Mouse (Mus musculus) heart, postnatal 0 days (tissue): ENCODE measurements around the gene Cd300e. TPM values are rescaled to one million over a fixed set of nuclear protein-coding genes. Genes with fewer than 3 reads are reported as not detected.

Experiments used
- ATAC-seq: fragments of 200-750 bp; cut with Nextera tagmentation; 2 replicates; pipeline ENCODE4 v1.8.0; 2017; ENCODE audit warnings: low read depth, moderate number of reproducible peaks, moderate library complexity; ENCODE audit not compliant: insufficient read depth
- DNase-seq: peaks from one replicate; pipeline ENCODE4 v3.0.0-alpha.2; 2016; ENCODE audit warnings: low spot score
- H3K27ac ChIP-seq: fragments of 300-500 bp; sonication (generic); 2 replicates; pipeline ENCODE4 v1.5.1; 2014; ENCODE audit warnings: low read depth, mild to moderate bottlenecking
- H3K27me3 ChIP-seq: fragments of 300-500 bp; sonication (generic); 2 replicates; pipeline ENCODE4 v1.6.1; 2014; ENCODE audit warnings: low read length, mixed read lengths; ENCODE audit not compliant: control insufficient read depth, insufficient read depth
- H3K36me3 ChIP-seq: fragments of 300-500 bp; sonication (generic); replicated peaks from 2 replicates; pipeline ENCODE4 v1.6.1; 2014; ENCODE audit warnings: low read length, mixed read lengths; ENCODE audit not compliant: control insufficient read depth, insufficient read depth
- H3K4me1 ChIP-seq: fragments of 300-500 bp; sonication (generic); 2 replicates; pipeline ENCODE4 v1.6.1; 2014; ENCODE audit warnings: antibody characterized with exemption; ENCODE audit not compliant: control insufficient read depth, insufficient read depth
- H3K4me2 ChIP-seq: fragments of 300-500 bp; sonication (generic); 2 replicates; pipeline ENCODE4 v1.6.1; 2014; ENCODE audit warnings: low read depth, mild to moderate bottlenecking, low read length, moderate library complexity
- H3K4me3 ChIP-seq: fragments of 300-500 bp; sonication (generic); 2 replicates; pipeline ENCODE4 v1.5.1; 2014; ENCODE audit warnings: low read depth, low read length
- H3K9ac ChIP-seq: fragments of 300-500 bp; sonication (generic); replicated peaks from 2 replicates; pipeline ENCODE4 v1.6.1; 2014; ENCODE audit warnings: low read depth, low read length, mixed read lengths
- H3K9me3 ChIP-seq: fragments of 300-500 bp; sonication (generic); replicated peaks from 2 replicates; pipeline ENCODE4 v1.6.1; 2016; ENCODE audit warnings: low read length; ENCODE audit not compliant: control insufficient read depth
- CTCF ChIP-seq: IDR thresholded peaks from 2 replicates; pipeline ENCODE4 v1.5.1; 2016; ENCODE audit warnings: antibody characterized with exemption, control low read depth, low read depth
- EP300 ChIP-seq: IDR thresholded peaks from 2 replicates; pipeline ENCODE4 v1.6.1; 2016; ENCODE audit warnings: antibody characterized with exemption, low read depth
- WGBS: fragments of 180-500 bp; shearing (Covaris S2); extraction: QIAGEN DNeasy Blood & Tissue Kit; methylation state at CpG from one replicate; pipeline ENCODE4 v1.1.7; 2014; 5-methylcytosine and 5-hydroxymethylcytosine counted together
- polyA plus RNA-seq: library from polyadenylated mRNA; unstranded; fragments of >200 nt; fragmentation: Nextera tagmentation; extraction: Ambion mirVana; gene quantifications from 2 replicates; pipeline ENCODE4 v1.2.1, GENCODE M21; 2015
- total RNA-seq: library from RNA; depleted of rRNA; stranded (reverse); fragments of >200 nt; gene quantifications from 2 replicates; pipeline ENCODE4 v1.2.3, GENCODE M21; 2014; ENCODE audit warnings: low replicate concordance; rRNA removed

Cd300e gene
- total RNA-seq (not detected in 2 replicates), polyA plus RNA-seq (0.07 TPM in 1 of 2 replicates, not detected in the other)

DNA sequence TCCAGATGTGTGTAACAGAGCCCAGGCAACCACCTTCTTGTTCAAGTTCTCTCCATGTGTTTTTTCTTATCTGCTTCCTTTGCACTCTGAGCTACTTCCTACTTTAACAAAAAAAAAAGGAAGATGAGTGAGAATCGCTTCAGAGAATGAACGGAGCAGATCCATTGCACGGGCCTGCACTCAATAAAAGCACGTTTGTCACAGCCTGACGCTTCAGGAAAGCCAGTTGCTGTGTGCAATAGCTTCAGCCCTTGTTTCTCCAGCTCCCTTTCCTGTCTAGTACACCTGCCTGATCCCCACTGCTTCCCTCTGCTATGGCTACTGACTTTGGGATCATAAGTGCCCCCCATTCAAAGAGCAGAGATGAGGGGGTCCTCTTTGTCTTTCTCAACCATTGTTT is at the start of gene Cd300e:
TSS of gene Cd300e (minus strand) at position 101 of the 400 bp plus-strand sequence.
- Histone ChIP-seq H3K4me1 (no peaks in the 10 kb centered on the region), H3K4me3 (no peak within 1 kb of the TSS), H3K4me2 (no peak within 1 kb of the TSS), H3K27me3 (no peaks in the 10 kb centered on the region), H3K9me3 (no peaks in the 10 kb centered on the region), H3K27ac (no peak within 1 kb of the TSS), H3K9ac (no peak within 1 kb of the TSS), H3K36me3 (no peaks in the 10 kb centered on the region)
- TF ChIP-seq CTCF (no peak), EP300 (no peak)
- ATAC-seq (no peak), DNase-seq (no peak)
- 45% methylated on average over 5 of the region's 5 CpGs for WGBS

DNA sequence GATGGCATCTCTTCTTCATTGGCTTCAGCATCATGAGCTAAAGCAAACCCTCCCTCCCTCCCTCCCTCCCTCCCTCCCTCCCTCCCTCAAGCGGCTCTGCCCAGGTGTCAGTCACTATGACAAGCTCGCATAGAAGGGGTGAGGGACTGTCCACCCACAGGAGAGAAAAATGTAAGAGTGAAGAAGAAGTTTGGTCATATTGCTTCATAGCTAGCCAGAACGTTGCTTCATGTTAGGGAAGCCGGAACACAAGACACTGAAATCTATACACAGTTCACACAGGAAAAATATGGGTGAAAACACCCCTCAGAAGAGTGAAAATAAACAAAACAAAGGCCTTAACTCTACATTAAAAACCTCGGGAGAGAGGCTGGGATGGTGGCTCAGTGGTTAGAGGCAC is 48.3 kb upstream of the Cd300e start:
- Histone ChIP-seq H3K27me3 (no peaks in the 10 kb centered on the region), H3K9ac (no peak overlapping the region), H3K27ac (no peak overlapping the region), H3K4me1 (no peaks in the 10 kb centered on the region), H3K4me2 (no peak overlapping the region), H3K9me3 (no peaks in the 10 kb centered on the region), H3K36me3 (no peaks in the 10 kb centered on the region), H3K4me3 (no peak overlapping the region)
- ATAC-seq (no peak), DNase-seq (no peak)
- no peak for TF ChIP-seq CTCF
- no peak for TF ChIP-seq EP300
- 70% methylated on average over 4 of the region's 5 CpGs for WGBS

GRCm38 (mm10) chr11:115108176-115108575 is 46.2 kb upstream of the Cd300e start:
- H3K9me3 ChIP-seq = no peaks in the 10 kb centered on the region
- no peak overlapping the region for H3K27ac ChIP-seq
- H3K27me3 ChIP-seq = no peaks in the 10 kb centered on the region
- H3K4me1 ChIP-seq = no peaks in the 10 kb centered on the region
- H3K36me3 ChIP-seq = no peaks in the 10 kb centered on the region
- TF ChIP-seq CTCF (no peak), EP300 (no peak)
- no peak overlapping the region for H3K4me2 ChIP-seq
- no peak overlapping the region for H3K9ac ChIP-seq
- DNase-seq (no peak), ATAC-seq (no peak)
- WGBS = 89% methylated on average over 8 of the region's 8 CpGs
- no peak overlapping the region for H3K4me3 ChIP-seq

DNA sequence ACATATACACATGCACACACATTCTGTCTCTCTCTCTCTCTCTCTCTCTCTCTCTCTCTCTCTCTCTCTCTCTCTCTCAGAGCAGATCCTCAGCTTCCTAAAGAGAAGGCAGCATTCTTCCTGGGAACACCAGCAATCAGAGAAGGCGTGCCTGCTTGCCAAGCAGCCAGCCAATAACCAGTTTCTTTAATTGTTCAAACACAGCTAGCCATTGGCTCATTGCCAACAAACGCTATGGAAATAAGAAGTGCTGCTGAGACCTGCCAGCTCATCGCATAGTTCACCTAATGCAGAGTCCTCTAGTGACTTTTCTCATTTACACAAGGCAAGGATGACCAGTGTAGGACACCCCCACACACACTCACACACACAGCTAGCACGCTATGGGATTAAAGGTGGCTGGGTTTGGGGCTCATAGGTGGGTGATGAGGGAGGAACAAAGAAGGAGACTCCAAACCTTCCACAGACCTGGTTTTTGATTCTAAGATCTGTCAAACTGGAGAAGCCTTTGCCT is 45.5 kb upstream of the Cd300e start:
- Histone ChIP-seq H3K9me3 (no peaks in the 10 kb centered on the region), H3K36me3 (no peaks in the 10 kb centered on the region), H3K27me3 (no peaks in the 10 kb centered on the region), H3K4me3 (no peak overlapping the region), H3K4me2 (no peak overlapping the region), H3K4me1 (no peaks in the 10 kb centered on the region), H3K27ac (no peak overlapping the region), H3K9ac (no peak overlapping the region)
- DNase-seq (no peak), ATAC-seq (no peak)
- WGBS = 25% methylated on average over 4 of the region's 4 CpGs
- TF ChIP-seq CTCF = no peak
- no peak for TF ChIP-seq EP300

DNA sequence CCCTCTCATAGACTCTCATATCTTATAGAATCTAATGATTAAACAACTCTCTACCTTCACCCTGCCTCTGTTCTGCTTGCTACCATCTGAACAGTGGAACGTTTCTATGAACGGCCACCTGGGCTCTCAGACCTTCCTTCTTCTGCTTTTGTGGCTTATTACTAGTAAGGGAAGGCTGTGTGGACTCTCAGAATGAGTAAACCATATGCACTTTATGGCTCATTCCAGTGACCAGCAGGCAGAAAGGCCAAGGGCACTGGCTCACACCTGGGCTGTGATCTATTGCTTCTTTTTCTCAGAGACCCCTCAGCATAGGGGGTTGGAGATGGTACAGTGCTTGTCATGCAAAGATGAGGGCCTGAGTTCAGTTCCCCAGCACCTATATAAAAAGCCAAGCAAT is 44.7 kb upstream of the Cd300e start:
- ATAC-seq (no peak), DNase-seq (no peak)
- no peaks in the 10 kb centered on the region for H3K9me3 ChIP-seq
- H3K27me3 ChIP-seq = no peaks in the 10 kb centered on the region
- no peak overlapping the region for H3K9ac ChIP-seq
- no peaks in the 10 kb centered on the region for H3K36me3 ChIP-seq
- TF ChIP-seq EP300 = no peak
- TF ChIP-seq CTCF = no peak
- H3K4me1 ChIP-seq = no peaks in the 10 kb centered on the region
- H3K4me3 ChIP-seq = no peak overlapping the region
- WGBS = 72% methylated on average over 2 of the region's 2 CpGs
- H3K4me2 ChIP-seq = no peak overlapping the region
- H3K27ac ChIP-seq = no peak overlapping the region
